Mouse (Mus musculus): ENCODE measurements around the gene Bola3.
"Not testable (repeated sequence)": the region's sequence is repeated elsewhere in the genome, so short reads cannot be mapped to it uniquely, and the experiment has no call there.

Bola3 gene

GRCm38 (mm10) chr6:83348873-83349272, at the start of gene Bola3:
Gene Bola3, plus strand, starts transcription at chr6:83349147.
- no peak for DNase-seq (ENCODE audit: extremely low spot score, low spot score)

DNA sequence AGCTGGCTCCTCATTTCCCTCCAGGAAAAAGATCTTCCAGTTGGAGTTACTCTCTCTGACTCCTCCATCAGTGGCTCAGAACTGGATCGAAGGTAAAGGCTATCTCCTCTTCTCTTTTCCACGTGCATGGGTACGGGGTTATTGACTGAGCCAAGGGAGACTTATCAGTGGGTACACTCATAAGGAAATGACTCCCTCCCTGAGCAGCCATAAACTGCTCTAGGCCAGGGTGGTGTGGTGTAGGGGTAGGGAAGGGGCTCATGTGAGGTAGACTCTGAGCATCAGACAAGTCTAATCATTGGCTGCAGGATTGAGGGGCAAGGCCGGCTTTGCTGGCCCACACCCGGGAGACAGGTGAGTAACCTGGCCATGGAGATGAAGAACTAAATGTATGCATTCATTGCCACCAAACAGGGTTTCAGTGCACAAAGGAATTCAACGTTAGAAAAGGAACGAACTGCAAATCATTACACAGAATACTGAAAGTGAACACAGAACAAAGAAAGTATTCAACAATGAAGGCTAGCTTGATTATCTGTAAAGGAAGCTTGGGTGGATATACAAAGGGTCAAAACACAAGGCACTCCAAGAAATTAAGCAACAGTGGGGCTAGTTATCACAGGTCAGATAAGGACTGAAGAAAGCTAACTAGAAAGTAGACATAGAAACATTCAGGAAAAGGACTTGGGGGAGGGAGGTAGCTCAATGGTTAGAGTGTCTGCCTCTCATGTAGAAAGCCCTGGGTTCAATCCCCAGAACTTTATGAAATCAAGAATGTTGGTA, 48.3 kb upstream of the Bola3 start:
- DNase-seq (ENCODE audit: extremely low spot score, low spot score) = no peak

- DNase-seq (ENCODE audit: extremely low spot score, low spot score) = no peak
Observed at GRCm38 (mm10) chr6:83301294-83301693, 47.7 kb upstream of the Bola3 start.

- DNase-seq (ENCODE audit: extremely low spot score, low spot score) = no peak
Observed at GRCm38 (mm10) chr6:83302264-83302663, 46.7 kb upstream of the Bola3 start.

- no peak for DNase-seq (ENCODE audit: extremely low spot score, low spot score)
Observed at GRCm38 (mm10) chr6:83309017-83309416, 39.9 kb upstream of the Bola3 start.

DNA sequence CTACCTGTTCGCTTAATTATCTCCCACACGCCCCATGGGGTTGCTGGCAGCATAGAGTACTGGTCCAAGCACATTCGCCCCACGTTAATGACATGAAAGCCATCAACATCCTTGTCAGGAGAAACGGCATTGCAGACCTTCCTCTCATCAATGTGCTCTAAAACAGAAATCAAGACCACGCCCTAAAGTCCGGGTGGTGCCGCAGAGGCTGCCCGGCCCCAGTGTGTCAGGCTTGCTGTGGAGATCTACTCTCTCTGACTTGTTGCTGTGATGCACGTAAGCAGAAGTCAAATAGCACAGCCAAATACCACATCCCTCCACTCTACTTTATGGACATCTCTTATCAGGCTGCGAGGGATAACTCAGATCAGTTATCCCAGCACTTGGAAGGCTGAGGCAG, 37.7 kb upstream of the Bola3 start:
- no peak for DNase-seq (ENCODE audit: extremely low spot score, low spot score)

DNA sequence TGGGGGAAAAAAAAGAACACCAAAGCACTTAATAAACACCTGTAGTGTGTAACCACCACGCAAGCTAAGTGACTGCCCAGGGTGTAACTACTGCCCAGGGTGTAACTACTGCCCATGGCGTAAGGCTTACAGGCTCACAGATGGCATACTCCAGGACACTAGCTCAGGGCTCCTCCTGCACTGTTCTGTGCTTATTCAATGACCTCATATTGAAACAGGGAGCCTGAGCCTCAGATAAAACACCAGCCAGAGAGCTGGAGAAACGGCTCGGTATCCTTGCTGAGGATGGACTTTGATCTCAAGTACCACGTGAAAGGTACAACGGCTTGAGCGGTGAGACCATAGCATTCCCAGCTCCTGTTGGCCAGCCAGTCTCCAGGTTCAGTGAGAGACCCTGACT, 36.9 kb upstream of the Bola3 start:
- no peak for DNase-seq (ENCODE audit: extremely low spot score, low spot score)

DNA sequence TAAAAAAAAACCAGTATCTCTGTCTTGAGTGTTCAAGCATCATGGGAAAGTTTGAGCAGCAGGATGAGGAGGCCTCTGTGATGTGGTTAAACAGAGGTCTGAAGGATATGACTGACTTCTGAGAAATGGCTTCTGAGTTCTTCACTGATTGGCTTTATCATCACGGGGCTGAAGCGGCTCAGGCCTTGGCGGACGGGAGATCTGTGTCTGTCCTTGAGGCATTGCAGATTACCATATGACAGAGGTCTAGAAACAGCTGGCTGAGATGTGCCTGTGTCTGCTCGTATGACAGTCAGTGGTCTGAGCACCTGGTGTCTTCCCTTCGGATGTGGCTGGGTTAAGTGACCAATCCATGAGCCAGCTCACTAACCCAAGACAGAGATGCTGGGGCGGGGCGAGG, 36.4 kb upstream of the Bola3 start:
- DNase-seq (ENCODE audit: extremely low spot score, low spot score) = no peak

- DNase-seq (ENCODE audit: extremely low spot score, low spot score) = no peak
Observed at GRCm38 (mm10) chr6:83315293-83315692, 33.7 kb upstream of the Bola3 start.

DNA sequence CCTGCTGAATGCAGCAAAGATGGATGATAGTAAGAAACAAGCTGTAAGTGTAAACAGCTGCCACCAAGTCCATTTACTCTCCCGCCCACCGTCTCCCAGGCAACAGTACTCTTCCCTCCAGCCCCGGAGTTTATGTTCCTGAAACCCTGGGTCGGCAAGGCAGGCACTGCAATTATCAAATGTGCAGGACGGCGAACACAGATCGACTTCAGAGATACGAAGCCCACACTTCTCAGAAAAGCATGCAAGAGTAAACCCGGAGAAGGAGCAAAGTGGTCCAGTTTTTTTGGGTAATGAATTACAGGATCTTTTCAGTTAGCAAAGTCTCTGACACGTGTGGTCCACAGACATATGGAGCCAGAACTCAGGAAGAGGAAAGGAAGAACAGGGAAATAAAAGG, 32.9 kb upstream of the Bola3 start:
- DNase-seq (ENCODE audit: extremely low spot score, low spot score) = peak; percentile 54

GRCm38 (mm10) chr6:83317108-83317741, 31.7 kb upstream of the Bola3 start:
- DNase-seq (ENCODE audit: extremely low spot score, low spot score) = peak; percentile 87

DNA sequence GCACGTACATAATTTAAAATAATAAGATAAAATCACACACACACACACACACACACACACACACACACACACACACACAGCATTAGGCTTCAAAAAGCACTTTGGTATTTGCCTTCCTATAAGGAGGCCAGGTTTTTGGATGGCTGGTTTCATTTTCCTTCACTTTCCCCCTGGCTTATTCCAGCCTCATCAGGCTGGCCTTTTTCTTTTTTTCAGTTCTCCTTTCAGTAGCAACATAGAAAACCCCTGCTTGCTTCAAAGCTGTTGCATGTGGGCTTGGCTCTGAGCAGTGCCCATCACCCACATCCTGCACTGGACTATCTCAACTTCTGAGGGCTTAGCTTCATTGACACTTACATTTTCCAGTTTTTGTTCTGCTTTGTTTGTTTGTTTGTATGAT, 27.0 kb upstream of the Bola3 start:
- DNase-seq (ENCODE audit: extremely low spot score, low spot score) = no peak

DNA sequence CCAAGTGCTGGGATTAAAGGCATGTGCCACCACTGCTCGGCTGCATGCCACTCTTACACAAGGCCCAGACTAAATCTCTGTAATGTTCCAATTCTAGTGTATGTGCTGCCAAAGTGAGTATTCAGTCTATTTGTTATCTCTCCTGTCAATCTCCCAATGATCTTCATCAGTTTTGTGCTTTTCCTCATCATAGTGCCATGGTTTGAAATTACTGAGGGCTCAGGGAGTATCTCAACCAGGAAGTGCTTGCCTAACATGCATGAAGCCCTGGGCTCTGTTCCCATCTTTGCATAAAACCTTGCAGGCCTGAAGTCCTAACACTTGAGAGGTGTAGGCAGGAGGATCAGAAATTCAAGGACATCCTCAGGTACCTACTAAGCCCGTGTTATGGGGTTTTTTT, 26.2 kb upstream of the Bola3 start:
- DNase-seq (ENCODE audit: extremely low spot score, low spot score) = no peak

DNA sequence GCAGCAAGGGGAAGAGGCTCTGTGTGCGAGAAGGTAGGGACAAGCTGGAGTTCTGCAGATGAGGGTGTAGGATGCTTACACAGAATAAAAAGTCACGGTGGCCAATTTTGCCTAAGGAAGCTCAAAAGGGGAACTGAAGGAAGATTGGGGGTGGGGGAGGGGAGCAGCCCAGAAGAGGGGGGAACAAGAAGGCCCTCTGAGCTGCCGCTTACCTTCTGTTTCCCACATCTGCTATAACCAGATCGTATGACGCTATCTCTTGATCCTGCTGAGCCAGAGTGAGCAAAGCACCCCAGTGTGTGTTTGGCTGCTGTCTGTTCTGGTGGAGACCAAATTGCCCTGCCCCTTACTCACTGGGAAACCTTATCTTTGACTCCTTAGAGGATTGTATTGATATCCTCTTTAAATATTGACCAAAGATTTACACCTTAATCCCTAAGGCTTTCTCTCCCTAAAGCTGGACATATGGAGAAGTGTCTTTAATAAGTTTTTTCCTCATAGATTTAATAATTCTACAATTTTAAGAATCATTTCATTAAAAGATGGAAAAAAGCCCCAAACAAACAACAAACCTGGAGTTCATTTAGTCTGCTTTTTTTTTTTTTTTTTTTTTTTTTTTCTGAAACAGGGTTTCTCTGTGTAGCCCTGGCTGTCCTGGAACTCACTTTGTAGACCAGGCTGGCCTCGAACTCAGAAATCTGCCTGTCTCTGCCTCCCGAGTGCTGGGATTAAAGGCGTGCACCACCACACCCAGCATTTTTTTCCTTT, 25.1 kb upstream of the Bola3 start:
- no peak for DNase-seq (ENCODE audit: extremely low spot score, low spot score)

- peak; percentile 93 for DNase-seq (ENCODE audit: extremely low spot score, low spot score)
Observed at GRCm38 (mm10) chr6:83325525-83326393, 23.2 kb upstream of the Bola3 start, which contains the start of the genes Mthfd2 and Mob1a. Gene Mthfd2, minus strand, starts transcription at chr6:83325908. Gene Mob1a, plus strand, starts transcription at chr6:83326016.

DNA sequence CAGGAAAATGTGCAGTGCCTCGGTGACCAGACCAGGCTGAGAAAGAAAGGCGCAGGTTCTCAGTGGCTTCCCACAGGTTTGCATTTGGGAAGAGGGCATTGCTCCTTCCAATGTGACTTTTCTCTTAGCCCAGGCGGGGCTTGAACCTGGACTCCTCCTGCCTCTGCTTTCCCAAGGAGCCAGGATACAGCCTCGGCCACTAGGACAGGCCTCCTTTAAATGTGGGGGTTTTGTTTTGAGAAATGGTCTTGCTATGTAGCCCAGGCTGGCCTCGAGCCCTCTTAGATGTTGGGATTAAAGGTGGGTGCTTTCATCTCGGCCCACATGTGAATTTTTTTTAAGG, 22.6 kb upstream of the Bola3 start:
- no peak for DNase-seq (ENCODE audit: extremely low spot score, low spot score)

- DNase-seq (ENCODE audit: extremely low spot score, low spot score) = no peak
Observed at GRCm38 (mm10) chr6:83326761-83327160, 22.2 kb upstream of the Bola3 start.

DNA sequence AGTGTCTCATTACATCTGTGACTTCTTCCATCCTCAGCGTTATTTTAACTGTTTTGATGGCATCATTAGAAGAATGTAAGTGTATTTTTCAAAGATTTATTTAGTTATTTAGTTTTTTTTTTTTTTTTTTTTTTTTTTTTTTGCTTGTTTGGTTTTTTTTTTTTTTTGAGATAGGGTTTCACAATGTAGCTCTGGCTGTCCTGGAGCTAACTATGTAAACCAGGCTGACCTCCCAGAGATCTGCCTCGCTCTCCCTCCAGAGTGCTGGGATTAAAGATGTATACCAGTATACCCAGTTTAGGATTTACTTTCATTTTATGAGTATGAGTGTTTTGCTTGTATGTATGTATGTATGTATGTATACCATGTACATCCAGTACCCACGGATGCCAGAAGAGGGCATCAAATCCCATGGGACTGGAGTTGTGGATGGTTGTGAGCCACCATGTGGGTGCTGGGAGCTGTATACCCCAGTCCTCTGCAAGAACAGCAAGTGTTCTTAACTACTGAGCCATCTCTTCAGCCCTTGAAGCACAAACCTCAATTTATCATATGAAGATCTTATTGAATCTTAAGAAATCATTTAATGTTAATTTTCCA, 21.3 kb upstream of the Bola3 start:
- DNase-seq (ENCODE audit: extremely low spot score, low spot score) = no peak

- no peak for DNase-seq (ENCODE audit: extremely low spot score, low spot score)
Observed at GRCm38 (mm10) chr6:83341387-83341786, 7.6 kb upstream of the Bola3 start.

- DNase-seq (ENCODE audit: extremely low spot score, low spot score) = no peak
Observed at GRCm38 (mm10) chr6:83342957-83343356, 6.0 kb upstream of the Bola3 start.

- DNase-seq (ENCODE audit: extremely low spot score, low spot score) = not testable (repeated sequence)
Observed at GRCm38 (mm10) chr6:83345285-83345684, 3.7 kb upstream of the Bola3 start.
